ENCODE assay signal across 10 mouse cellular contexts in genomic region chr9:21525937-21526633, GRCm38 (mm10). TPM values are rescaled to one million over a fixed set of nuclear protein-coding genes. Genes with fewer than 3 reads are reported as not detected.
DNase-seq lines count a peak whose midpoint lies in the region; ATAC-seq lines count a peak whose summit lies in the region.
"Had no signal": no experiment of that assay in that cellular context is flagged by ENCODE, and none has a peak within 500 bp of the region (broad histone marks: within the 10 kb centered on the region; RNA-seq: fewer than 3 reads in every experiment).

TSS of gene AB124611 (plus strand) at chr9:21526176.

- H3K9ac ChIP-seq in hindbrain, embryonic 13.5 days: no peak within 1 kb of the TSS
- H3K9ac ChIP-seq in liver, embryonic 16.5 days (ENCODE audit: low read depth, low read length): peak within 1 kb of the TSS; percentile 40; the same call in 1 of the 2 replicates
- H3K9ac ChIP-seq in neural tube, embryonic 15.5 days (replicated peaks): no peak within 1 kb of the TSS
- H3K9ac ChIP-seq: lung, embryonic 14.5 days had no signal

- WGBS in hindbrain, embryonic 10.5 days: 68% methylated on average over 14 of the region's 14 CpGs
- 68% methylated on average over 14 of the region's 14 CpGs for WGBS in hindbrain, embryonic 13.5 days
- 26% methylated on average over 14 of the region's 14 CpGs for WGBS in liver, embryonic 16.5 days (ENCODE audit: insufficient replicate concordance)
- WGBS in neural tube, embryonic 15.5 days: 69% methylated on average over 14 of the region's 14 CpGs

- H3K4me3 ChIP-seq in hindbrain, embryonic 10.5 days: no peak within 1 kb of the TSS
- H3K4me3 ChIP-seq in hindbrain, embryonic 13.5 days: no peak within 1 kb of the TSS
- peak within 1 kb of the TSS; percentile 12 for H3K4me3 ChIP-seq in brown adipose tissue, adult 24 weeks (ENCODE audit: insufficient read depth, low read depth, low read length)
- peak within 1 kb of the TSS; percentile 39 for H3K4me3 ChIP-seq in liver, embryonic 16.5 days (ENCODE audit: low read depth, low read length)
- H3K4me3 ChIP-seq in neural tube, embryonic 15.5 days (replicated peaks): no peak within 1 kb of the TSS

- intact Hi-C loops in left cerebral cortex, postnatal 14 days (cut with DNase I): no loop called here

- H3K27me3 ChIP-seq in hindbrain, embryonic 10.5 days (ENCODE audit: insufficient read depth, poor library complexity, severe bottlenecking): no peaks in the 10 kb centered on the region
- no peaks in the 10 kb centered on the region for H3K27me3 ChIP-seq in hindbrain, embryonic 13.5 days
- H3K27me3 ChIP-seq in liver, embryonic 16.5 days (ENCODE audit: control insufficient read depth, insufficient read depth, low read depth, low read length): no peaks in the 10 kb centered on the region
- no peaks in the 10 kb centered on the region for H3K27me3 ChIP-seq in neural tube, embryonic 15.5 days (replicated peaks)

- no peak within 1 kb of the TSS for H3K4me2 ChIP-seq in hindbrain, embryonic 13.5 days
- 0 out of 2 replicates have a peak within 1 kb of the TSS, but pooled peaks have one; percentile 21 for H3K4me2 ChIP-seq in liver, embryonic 16.5 days (ENCODE audit: low read depth, low read length)
- no peak within 1 kb of the TSS for H3K4me2 ChIP-seq in neural tube, embryonic 15.5 days
- H3K4me2 ChIP-seq: lung, embryonic 14.5 days had no signal

- H3K27ac ChIP-seq in hindbrain, embryonic 10.5 days: peak within 1 kb of the TSS; percentile 53
- no peak within 1 kb of the TSS for H3K27ac ChIP-seq in hindbrain, embryonic 13.5 days
- peak within 1 kb of the TSS; percentile 82 for H3K27ac ChIP-seq in brown adipose tissue, adult 24 weeks (replicated peaks; ENCODE audit: low read depth, low read length)
- H3K27ac ChIP-seq in liver, embryonic 16.5 days (ENCODE audit: low read length): peak within 1 kb of the TSS; percentile 45
- H3K27ac ChIP-seq in neural tube, embryonic 15.5 days (replicated peaks): no peak within 1 kb of the TSS

- peaks cover 20% of the 10 kb centered on the region for H3K4me1 ChIP-seq in hindbrain, embryonic 10.5 days (replicated peaks)
- H3K4me1 ChIP-seq in hindbrain, embryonic 13.5 days (replicated peaks): 0 out of 2 replicates have a peak, but pooled peaks cover 5% of the 10 kb centered on the region
- H3K4me1 ChIP-seq in brown adipose tissue, adult 24 weeks (ENCODE audit: control insufficient read depth, insufficient read depth, insufficient read length, low read length): no peaks in the 10 kb centered on the region
- H3K4me1 ChIP-seq in liver, embryonic 16.5 days (ENCODE audit: control insufficient read depth, low read depth, low read length): no peaks in the 10 kb centered on the region
- no peaks in the 10 kb centered on the region for H3K4me1 ChIP-seq in neural tube, embryonic 15.5 days

- H3K9me3 ChIP-seq in hindbrain, embryonic 10.5 days: no peaks in the 10 kb centered on the region
- H3K9me3 ChIP-seq in hindbrain, embryonic 13.5 days: no peaks in the 10 kb centered on the region
- H3K9me3 ChIP-seq in liver, embryonic 16.5 days (replicated peaks; ENCODE audit: control insufficient read depth, low read length): no peaks in the 10 kb centered on the region
- H3K9me3 ChIP-seq in neural tube, embryonic 15.5 days (replicated peaks): no peaks in the 10 kb centered on the region
- H3K9me3 ChIP-seq: G1E had no signal

- H3K36me3 ChIP-seq in hindbrain, embryonic 10.5 days: peaks cover 9% of the 10 kb centered on the region; the same call in 1 of the 2 replicates
- no peaks in the 10 kb centered on the region for H3K36me3 ChIP-seq in hindbrain, embryonic 13.5 days
- H3K36me3 ChIP-seq in liver, embryonic 16.5 days (ENCODE audit: control insufficient read depth, insufficient read depth): no peaks in the 10 kb centered on the region
- no peaks in the 10 kb centered on the region for H3K36me3 ChIP-seq in neural tube, embryonic 15.5 days
- H3K36me3 ChIP-seq: G1E had no signal

- no peak for DNase-seq in hindbrain, embryonic 10.5 days (ENCODE audit: low spot score)
- peak; percentile 85 to 87 for DNase-seq in spleen, postnatal 36 days (ENCODE audit: low spot score in 2 of 2)
- no peak for DNase-seq in left cerebral cortex, postnatal 14 days (ENCODE audit: low spot score in 2 of 2)
- no peak for DNase-seq in kidney, adult 11 months
- DNase-seq: lung, embryonic 14.5 days had no signal

- ATAC-seq in hindbrain, embryonic 13.5 days (ENCODE audit: low FRiP score): no peak
- ATAC-seq in liver, embryonic 16.5 days (ENCODE audit: low read depth): 0 out of 2 replicates have a peak, but pooled peaks have one; percentile 3
- ATAC-seq in neural tube, embryonic 15.5 days (ENCODE audit: low FRiP score): no peak

RNA-seq across cellular contexts. Expression of gene AB124611, which starts in this region (rescaled TPM):
- 4.9 and 5.8 TPM in 2 replicates for polyA plus RNA-seq in hindbrain, embryonic 10.5 days (2016; fragmentation: Nextera tagmentation; extraction: Ambion mirVana)
- 3.4 and 3.8 TPM in 2 replicates for polyA plus RNA-seq in hindbrain, embryonic 13.5 days (2015; fragmentation: Nextera tagmentation; extraction: Ambion mirVana)
- polyA plus RNA-seq in brown adipose tissue, adult 24 weeks (2012; ENCODE audit: insufficient read depth, insufficient read length, missing spikeins): 2.1 and 2.6 TPM in 2 replicates
- 9.6 and 11.3 TPM in 2 replicates for polyA plus RNA-seq in liver, embryonic 16.5 days (2015; fragmentation: Nextera tagmentation; extraction: Ambion mirVana)
- 2.3 and 3.9 TPM in 2 replicates for polyA plus RNA-seq in neural tube, embryonic 15.5 days (2015; fragmentation: Nextera tagmentation; extraction: Ambion mirVana)
- total RNA-seq in left cerebral cortex, postnatal 14 days (2021): under 1 TPM in 1 of 2 experiments, not detected in 1; 0.47 TPM

Comparison
In these comparisons a context has a peak if more than half of its experiments do, and no peak if none do; other contexts are left out.
1. H3K27ac ChIP-seq: peak in hindbrain, embryonic 10.5 days (single experiment), brown adipose tissue, adult 24 weeks (single experiment) and liver, embryonic 16.5 days (single experiment); none in hindbrain, embryonic 13.5 days (single experiment) and neural tube, embryonic 15.5 days (single experiment).
2. DNase-seq: peak in spleen, postnatal 36 days (2 of 2); none in hindbrain, embryonic 10.5 days (single experiment), left cerebral cortex, postnatal 14 days (0 of 2) and kidney, adult 11 months (single experiment).
3. H3K4me3 ChIP-seq: peak in brown adipose tissue, adult 24 weeks (single experiment) and liver, embryonic 16.5 days (single experiment); none in hindbrain, embryonic 10.5 days (single experiment), hindbrain, embryonic 13.5 days (single experiment) and neural tube, embryonic 15.5 days (single experiment).